Comparison of ENCODE assay signal across 13 mouse cellular contexts in the genomic region with DNA sequence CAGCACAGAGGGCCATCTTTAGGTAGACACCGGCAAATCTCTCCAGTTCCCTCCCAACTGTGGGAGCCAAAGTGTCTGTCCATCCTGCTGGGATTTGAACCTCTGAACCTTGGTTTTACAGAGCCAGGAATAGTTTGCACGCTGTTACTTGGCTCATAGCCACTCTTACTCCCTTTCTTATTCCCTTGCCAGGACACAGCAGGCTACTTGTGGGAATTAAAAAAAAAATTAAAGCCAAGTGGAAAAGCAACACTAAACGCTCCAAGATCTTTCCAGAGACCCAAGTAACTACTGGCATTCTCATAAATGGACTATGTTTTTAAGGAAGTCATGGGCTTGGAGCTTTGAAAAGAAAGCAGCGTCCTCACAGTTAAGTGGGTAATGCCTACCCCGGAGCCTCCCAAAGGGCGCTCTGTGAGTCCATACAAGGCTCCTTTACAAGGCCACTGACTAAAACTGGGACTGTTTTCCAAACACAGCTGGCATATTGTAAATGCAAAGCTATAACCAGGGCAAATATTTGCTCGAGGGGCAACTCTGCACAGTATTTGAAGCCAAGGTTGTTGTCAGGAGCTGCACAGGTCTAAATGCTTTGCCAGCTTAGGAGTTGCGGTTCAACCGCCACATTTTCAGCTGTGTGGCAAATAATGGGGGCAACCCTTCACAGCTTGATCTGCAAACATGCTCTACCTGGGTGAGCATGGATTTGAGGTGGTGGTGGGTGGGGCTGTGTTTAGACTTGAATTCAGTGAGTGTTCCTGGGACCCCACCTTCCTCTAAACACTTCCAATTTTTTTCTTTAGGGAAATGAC. TPM values are rescaled to one million over a fixed set of nuclear protein-coding genes. Genes with fewer than 3 reads are reported as not detected.
DNase-seq lines count a peak whose midpoint lies in the region; ATAC-seq and TF ChIP-seq lines count a peak whose summit lies in the region.
"Had no signal": no experiment of that assay in that cellular context is flagged by ENCODE, and none has a peak within 500 bp of the region (broad histone marks: within the 10 kb centered on the region; RNA-seq: fewer than 3 reads in every experiment).

No protein-coding gene starts in this region.

- no peak overlapping the region for H3K4me3 ChIP-seq in forebrain, postnatal 0 days (ENCODE audit: low read depth, low read length)
- no peak overlapping the region for H3K4me3 ChIP-seq in forebrain, embryonic 11.5 days (ENCODE audit: low read depth, low read length)
- no peak overlapping the region for H3K4me3 ChIP-seq in liver, adult 2 months (ENCODE audit: insufficient read depth, low read depth, low read length)
- H3K4me3 ChIP-seq: neural tube, embryonic 12.5 days had no signal

- no peak overlapping the region for H3K9ac ChIP-seq in forebrain, postnatal 0 days
- H3K9ac ChIP-seq in forebrain, embryonic 11.5 days (ENCODE audit: low read length): no peak overlapping the region
- no peak overlapping the region for H3K9ac ChIP-seq in liver, adult 2 months (ENCODE audit: low read depth, low read length)
- H3K9ac ChIP-seq: neural tube, embryonic 12.5 days had no signal

- no peaks in the 10 kb centered on the region for H3K27me3 ChIP-seq in forebrain, postnatal 0 days (ENCODE audit: insufficient read depth, low read length)
- no peaks in the 10 kb centered on the region for H3K27me3 ChIP-seq in forebrain, embryonic 11.5 days (ENCODE audit: control insufficient read depth, insufficient read depth, low read length)
- no peaks in the 10 kb centered on the region for H3K27me3 ChIP-seq in liver, adult 2 months (ENCODE audit: control insufficient read depth, insufficient read depth, low read length)
- H3K27me3 ChIP-seq: neural tube, embryonic 12.5 days had no signal

- DNase-seq in forebrain, postnatal 0 days: peak; percentile 15
- DNase-seq in forebrain, embryonic 11.5 days (ENCODE audit: low spot score): no peak
- peak; percentile 13 for DNase-seq in liver, adult 2 months (ENCODE audit: extremely low read depth, low read depth, low spot score)
- no peak for DNase-seq in liver
- DNase-seq in brain, embryonic 14.5 days (ENCODE audit: low read depth): peak; percentile 57
- peak; percentile 38 for DNase-seq in skeletal muscle tissue, adult 2 months (ENCODE audit: low read depth, low spot score)
- no peak for DNase-seq in kidney, postnatal 25 days
- DNase-seq in frontal cortex, postnatal 14 days (ENCODE audit: low spot score in 2 of 2): no peak
- DNase-seq: heart, postnatal 10 days; right cerebral cortex, postnatal 25 days had no signal

- no peak overlapping the region for H3K27ac ChIP-seq in forebrain, postnatal 0 days (ENCODE audit: low read depth, low read length)
- no peak overlapping the region for H3K27ac ChIP-seq in forebrain, embryonic 11.5 days (ENCODE audit: low read depth, low read length)
- H3K27ac ChIP-seq in liver, adult 2 months (replicated peaks; ENCODE audit: insufficient read depth, low read depth, low read length): no peak overlapping the region
- H3K27ac ChIP-seq: liver, embryonic 14.5 days; neural tube, embryonic 12.5 days had no signal

- no peak for TF ChIP-seq CTCF in forebrain, postnatal 0 days (IDR thresholded peaks at IDR 0.05; ENCODE audit: low read depth)
- TF ChIP-seq CTCF in liver, adult 2 months (IDR thresholded peaks at IDR 0.05; ENCODE audit: low read depth, low read length): no peak
- TF ChIP-seq CTCF in brain, embryonic 14.5 days (IDR thresholded peaks at IDR 0.05; ENCODE audit: borderline replicate concordance, extremely low read depth, insufficient read depth, insufficient read length): no peak

- H3K4me1 ChIP-seq in forebrain, postnatal 0 days (ENCODE audit: insufficient read depth): 0 out of 2 replicates have a peak, but pooled peaks cover 5% of the 10 kb centered on the region
- H3K4me1 ChIP-seq in forebrain, embryonic 11.5 days (replicated peaks; ENCODE audit: control insufficient read depth, insufficient read depth, low read length): peaks cover 6% of the 10 kb centered on the region; the same call in 1 of the 2 replicates
- peaks cover 4% of the 10 kb centered on the region for H3K4me1 ChIP-seq in liver, adult 2 months (ENCODE audit: control insufficient read depth, insufficient read depth, low read length)

- no peaks in the 10 kb centered on the region for H3K9me3 ChIP-seq in forebrain, postnatal 0 days (ENCODE audit: low read length)
- H3K9me3 ChIP-seq in forebrain, embryonic 11.5 days (ENCODE audit: control insufficient read depth, low read length): no peaks in the 10 kb centered on the region
- H3K9me3 ChIP-seq: neural tube, embryonic 12.5 days had no signal

- ATAC-seq in forebrain, postnatal 0 days: no peak
- ATAC-seq in forebrain, embryonic 11.5 days (replicated peaks; ENCODE audit: low FRiP score): no peak

- H3K4me2 ChIP-seq in forebrain, postnatal 0 days (ENCODE audit: low read depth): no peak overlapping the region
- H3K4me2 ChIP-seq in forebrain, embryonic 11.5 days (ENCODE audit: low read depth, low read length, severe bottlenecking): no peak overlapping the region
- H3K4me2 ChIP-seq: midbrain, embryonic 11.5 days; neural tube, embryonic 12.5 days had no signal

- WGBS in forebrain, postnatal 0 days: 45% methylated on average over 9 of the region's 9 CpGs
- 81% methylated on average over 9 of the region's 9 CpGs for WGBS in forebrain, embryonic 11.5 days
- WGBS in liver, adult 2 months: 69% methylated on average over 9 of the region's 9 CpGs

- H3K79me2 ChIP-seq in liver, adult 2 months (ENCODE audit: control insufficient read depth, insufficient read depth, low read length): no peaks in the 10 kb centered on the region

- TF ChIP-seq POLR2A in liver, adult 2 months (IDR thresholded peaks at IDR 0.05; ENCODE audit: extremely low read depth, insufficient read depth, low read length): no peak
- no peak for TF ChIP-seq POLR2A in brain, embryonic 14.5 days (IDR thresholded peaks at IDR 0.05; ENCODE audit: borderline replicate concordance, extremely low read depth, insufficient read depth, insufficient read length, poor library complexity, severe bottlenecking)

- H3K36me3 ChIP-seq in forebrain, postnatal 0 days (ENCODE audit: insufficient read depth): no peaks in the 10 kb centered on the region
- H3K36me3 ChIP-seq in forebrain, embryonic 11.5 days (ENCODE audit: control insufficient read depth, insufficient read depth, low read length): no peaks in the 10 kb centered on the region
- no peaks in the 10 kb centered on the region for H3K36me3 ChIP-seq in liver, adult 2 months (ENCODE audit: control insufficient read depth, insufficient read depth, low read length)
- H3K36me3 ChIP-seq: neural tube, embryonic 12.5 days had no signal

RNA-seq across cellular contexts. Expression of a gene that starts 38.6 kb away (rescaled TPM):
- total RNA-seq in forebrain, postnatal 0 days (2014; rRNA removed): 125 and 205 TPM in 2 replicates
- polyA plus RNA-seq in forebrain, postnatal 0 days (2015; fragmentation: Nextera tagmentation; extraction: Ambion mirVana): 277 and 303 TPM in 2 replicates
- 29.3 and 33.3 TPM in 2 replicates for polyA plus RNA-seq in forebrain, embryonic 11.5 days (2014; fragmentation: Nextera tagmentation; extraction: Ambion mirVana)
- 0.37 TPM in 1 of 2 replicates, not detected in the other for total RNA-seq in liver, adult 2 months (2014; rRNA removed)
- polyA plus RNA-seq in liver, adult 2 months (2012; rRNA removed): not detected in 2 replicates
- 115 and 121 TPM in 2 replicates for polyA plus RNA-seq in brain, embryonic 14.5 days (2012; rRNA removed)

Comparison
In these comparisons a context has a peak if more than half of its experiments do, and no peak if none do; other contexts are left out.
1. DNase-seq: peak in forebrain, postnatal 0 days (single experiment), liver, adult 2 months (single experiment), brain, embryonic 14.5 days (single experiment) and skeletal muscle tissue, adult 2 months (single experiment); none in forebrain, embryonic 11.5 days (single experiment), liver (single experiment), kidney, postnatal 25 days (0 of 2) and frontal cortex, postnatal 14 days (0 of 2).
2. RNA of a gene that starts 38.6 kb away (polyA plus RNA-seq): 277 to 303 TPM in forebrain, postnatal 0 days, 115 to 121 TPM in brain, embryonic 14.5 days and 29.3 to 33.3 TPM in forebrain, embryonic 11.5 days; not detected in liver, adult 2 months; every median in the first group is over 10 times any median in the second.